Mouse (Mus musculus): ENCODE results near the gene Zbtb48. TPM values are rescaled to one million over a fixed set of nuclear protein-coding genes. Genes with fewer than 3 reads are reported as not detected.

The Zbtb48 gene
- polyA plus RNA-seq (2012; rRNA removed): 8.2 and 10.7 TPM in 2 replicates
- 6.4 and 8.8 TPM in 2 replicates for polyA plus RNA-seq (2014; fragmentation: Nextera tagmentation; extraction: Ambion mirVana)

GRCm38 (mm10) chr4:152027524-152027923, at the start of gene Zbtb48:
Gene Zbtb48 (minus strand): TSS chr4:152027671.
- TF ChIP-seq CTCF (IDR thresholded peaks at IDR 0.05; ENCODE audit: low read depth) (0 out of 2 replicates have a peak, but pooled peaks have one; percentile 12), EP300 (IDR thresholded peaks at IDR 0.05; ENCODE audit: low read depth) (no peak)
- Histone ChIP-seq H3K27me3 (ENCODE audit: control insufficient read depth, insufficient read depth, low read length) (no peaks in the 10 kb centered on the region), H3K9me3 (ENCODE audit: control insufficient read depth, low read length) (no peaks in the 10 kb centered on the region), H3K4me1 (replicated peaks; ENCODE audit: control insufficient read depth in 2 of 2, insufficient read depth in 2 of 2, low read length in 1 of 2) (peaks cover 8% of the 10 kb centered on the region in 2 experiments), H3K9ac (replicated peaks) (peak within 1 kb of the TSS; percentile 75), H3K4me2 (ENCODE audit: low read depth) (peak within 1 kb of the TSS; percentile 80), H3K36me3 (replicated peaks; ENCODE audit: control insufficient read depth, insufficient read depth, low read depth) (peaks cover 2% of the 10 kb centered on the region), H3K27ac (peak within 1 kb of the TSS; percentile 21), H3K4me3 (ENCODE audit: insufficient read depth in 1 of 2, low read depth in 2 of 2, low read length in 2 of 2) (peak within 1 kb of the TSS; percentile 74 to 75)
- WGBS (ENCODE audit: insufficient replicate concordance): under 1% methylated on average over 35 of the region's 35 CpGs
- DNase-seq (ENCODE audit: low read depth in 3 of 3, low spot score in 3 of 3): peak; percentile 87 to 96 (median 90)
- ATAC-seq (ENCODE audit: insufficient read depth): peak; percentile 96

DNA sequence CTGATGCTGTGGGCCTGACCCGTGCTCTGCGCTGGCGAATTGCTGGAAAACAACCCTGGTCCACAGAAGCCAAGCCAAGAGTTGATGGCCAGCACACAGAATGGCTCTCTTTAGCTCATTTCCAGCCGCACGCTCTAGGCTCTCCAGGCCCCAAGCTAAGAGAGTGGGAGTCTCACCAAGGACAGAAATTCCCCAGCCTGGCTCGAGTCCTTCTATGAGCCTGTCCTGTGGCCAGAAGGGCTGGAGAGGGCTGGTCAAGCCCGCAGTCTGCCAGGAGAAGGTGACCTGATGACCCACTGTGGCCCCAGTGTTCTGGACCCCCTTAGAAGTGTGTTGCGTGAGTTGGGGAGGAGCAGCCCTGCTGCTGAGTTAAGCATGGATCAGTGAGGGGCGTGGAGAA, 49.7 kb upstream of the Zbtb48 start:
- DNase-seq (ENCODE audit: low read depth in 3 of 3, low spot score in 3 of 3) (no peak), ATAC-seq (ENCODE audit: insufficient read depth) (no peak)
- Histone ChIP-seq H3K9me3 (ENCODE audit: control insufficient read depth, low read length) (no peaks in the 10 kb centered on the region), H3K4me2 (ENCODE audit: low read depth) (no peak overlapping the region), H3K27me3 (ENCODE audit: control insufficient read depth, insufficient read depth, low read length) (no peaks in the 10 kb centered on the region), H3K4me3 (ENCODE audit: insufficient read depth in 1 of 2, low read depth in 2 of 2, low read length in 2 of 2) (no peak overlapping the region), H3K27ac (no peak overlapping the region), H3K4me1 (replicated peaks; ENCODE audit: control insufficient read depth in 2 of 2, insufficient read depth in 2 of 2, low read length in 1 of 2) (no peaks in the 10 kb centered on the region), H3K36me3 (replicated peaks; ENCODE audit: control insufficient read depth, insufficient read depth, low read depth) (no peaks in the 10 kb centered on the region), H3K9ac (replicated peaks) (no peak overlapping the region)
- no peak for TF ChIP-seq CTCF (IDR thresholded peaks at IDR 0.05; ENCODE audit: low read depth)
- TF ChIP-seq EP300 (IDR thresholded peaks at IDR 0.05; ENCODE audit: low read depth): no peak
- WGBS (ENCODE audit: insufficient replicate concordance): 80% methylated on average over 9 of the region's 9 CpGs

GRCm38 (mm10) chr4:152074548-152074947, 47.1 kb upstream of the Zbtb48 start:
- TF ChIP-seq EP300 (IDR thresholded peaks at IDR 0.05; ENCODE audit: low read depth) (no peak), CTCF (IDR thresholded peaks at IDR 0.05; ENCODE audit: low read depth) (peak; percentile 57)

DNA sequence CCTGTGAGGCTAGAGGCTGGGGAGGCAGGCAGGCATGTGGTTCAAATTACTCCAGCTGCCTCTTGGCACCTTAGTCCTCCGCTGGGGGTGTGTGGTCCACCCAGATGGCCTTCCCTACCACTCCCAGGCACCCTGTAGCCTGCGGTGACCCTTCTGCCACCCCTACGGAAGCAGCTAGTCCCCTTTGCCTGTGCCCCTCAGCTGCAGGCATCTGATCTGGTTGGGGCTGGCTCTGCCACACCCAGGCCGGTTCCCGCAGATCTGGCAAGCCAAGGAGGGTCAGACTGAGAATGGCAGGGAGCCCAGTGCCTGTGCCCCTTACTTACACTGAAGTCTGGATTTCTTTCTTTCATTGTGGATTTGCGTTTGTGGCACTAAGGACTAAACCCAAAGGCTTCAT, 46.2 kb upstream of the Zbtb48 start:
- ATAC-seq (ENCODE audit: insufficient read depth) (no peak), DNase-seq (ENCODE audit: low read depth in 3 of 3, low spot score in 3 of 3) (no peak)
- TF ChIP-seq EP300 (IDR thresholded peaks at IDR 0.05; ENCODE audit: low read depth) (no peak), CTCF (IDR thresholded peaks at IDR 0.05; ENCODE audit: low read depth) (no peak)
- Histone ChIP-seq H3K9me3 (ENCODE audit: control insufficient read depth, low read length) (no peaks in the 10 kb centered on the region), H3K9ac (replicated peaks) (no peak overlapping the region), H3K4me1 (replicated peaks; ENCODE audit: control insufficient read depth in 2 of 2, insufficient read depth in 2 of 2, low read length in 1 of 2) (no peaks in the 10 kb centered on the region), H3K4me3 (ENCODE audit: insufficient read depth in 1 of 2, low read depth in 2 of 2, low read length in 2 of 2) (no peak overlapping the region), H3K27me3 (ENCODE audit: control insufficient read depth, insufficient read depth, low read length) (no peaks in the 10 kb centered on the region), H3K36me3 (replicated peaks; ENCODE audit: control insufficient read depth, insufficient read depth, low read depth) (no peaks in the 10 kb centered on the region), H3K27ac (no peak overlapping the region), H3K4me2 (ENCODE audit: low read depth) (no peak overlapping the region)
- WGBS (ENCODE audit: insufficient replicate concordance): 63% methylated on average over 6 of the region's 6 CpGs

More at GRCm38 (mm10) chr4:152074548-152074947, 47.1 kb upstream of the Zbtb48 start:
- ATAC-seq (ENCODE audit: insufficient read depth) (no peak), DNase-seq (ENCODE audit: low read depth in 3 of 3, low spot score in 3 of 3) (no peak)
- no peaks in the 10 kb centered on the region for H3K4me1 ChIP-seq (replicated peaks; ENCODE audit: control insufficient read depth in 2 of 2, insufficient read depth in 2 of 2, low read length in 1 of 2)
- no peak overlapping the region for H3K27ac ChIP-seq
- no peak overlapping the region for H3K4me2 ChIP-seq (ENCODE audit: low read depth)
- H3K36me3 ChIP-seq (replicated peaks; ENCODE audit: control insufficient read depth, insufficient read depth, low read depth): no peaks in the 10 kb centered on the region
- WGBS (ENCODE audit: insufficient replicate concordance): 79% methylated on average over 9 of the region's 9 CpGs
- H3K4me3 ChIP-seq (ENCODE audit: insufficient read depth in 1 of 2, low read depth in 2 of 2, low read length in 2 of 2): no peak overlapping the region
- no peak overlapping the region for H3K9ac ChIP-seq (replicated peaks)
- no peaks in the 10 kb centered on the region for H3K27me3 ChIP-seq (ENCODE audit: control insufficient read depth, insufficient read depth, low read length)
- no peaks in the 10 kb centered on the region for H3K9me3 ChIP-seq (ENCODE audit: control insufficient read depth, low read length)

GRCm38 (mm10) chr4:152072655-152073054, 45.2 kb upstream of the Zbtb48 start:
- ATAC-seq (ENCODE audit: insufficient read depth): no peak
- Histone ChIP-seq H3K36me3 (replicated peaks; ENCODE audit: control insufficient read depth, insufficient read depth, low read depth) (no peaks in the 10 kb centered on the region), H3K9ac (replicated peaks) (no peak overlapping the region), H3K27ac (no peak overlapping the region), H3K9me3 (ENCODE audit: control insufficient read depth, low read length) (no peaks in the 10 kb centered on the region), H3K4me1 (replicated peaks; ENCODE audit: control insufficient read depth in 2 of 2, insufficient read depth in 2 of 2, low read length in 1 of 2) (no peaks in the 10 kb centered on the region), H3K4me3 (ENCODE audit: insufficient read depth in 1 of 2, low read depth in 2 of 2, low read length in 2 of 2) (no peak overlapping the region), H3K27me3 (ENCODE audit: control insufficient read depth, insufficient read depth, low read length) (no peaks in the 10 kb centered on the region), H3K4me2 (ENCODE audit: low read depth) (no peak overlapping the region)
- DNase-seq (ENCODE audit: low read depth in 3 of 3, low spot score in 3 of 3): no peak
- TF ChIP-seq CTCF (IDR thresholded peaks at IDR 0.05; ENCODE audit: low read depth): no peak
- no peak for TF ChIP-seq EP300 (IDR thresholded peaks at IDR 0.05; ENCODE audit: low read depth)
- 57% methylated on average over 10 of the region's 10 CpGs for WGBS (ENCODE audit: insufficient replicate concordance)

Measured in liver, embryonic 14.5 days (tissue).